Mouse (Mus musculus): ENCODE data around the gene Fnip2. TPM values are rescaled to one million over a fixed set of nuclear protein-coding genes. Genes with fewer than 3 reads are reported as not detected.

Fnip2 gene
- polyA plus RNA-seq, 1 experiment from 2014 or later, result 6.4 TPM

- Histone ChIP-seq H3K9me3 (no peaks in the 10 kb centered on the region), H3K27ac (no peak overlapping the region), H3K36me3 (no peaks in the 10 kb centered on the region), H3K4me2 (no peak overlapping the region), H3K9ac (replicated peaks) (no peak overlapping the region), H3K4me3 (replicated peaks) (no peak overlapping the region), H3K27me3 (no peaks in the 10 kb centered on the region), H3K4me1 (replicated peaks) (peaks cover 7% of the 10 kb centered on the region)
- no peak for ATAC-seq (ENCODE audit: insufficient number of reproducible peaks, insufficient read depth, low FRiP score, low TSS enrichment, low read depth)
- 58% methylated on average over 2 of the region's 2 CpGs for WGBS
Measured at GRCm38 (mm10) chr3:79563511-79563910, 4.1 kb downstream of the Fnip2 start.

DNA sequence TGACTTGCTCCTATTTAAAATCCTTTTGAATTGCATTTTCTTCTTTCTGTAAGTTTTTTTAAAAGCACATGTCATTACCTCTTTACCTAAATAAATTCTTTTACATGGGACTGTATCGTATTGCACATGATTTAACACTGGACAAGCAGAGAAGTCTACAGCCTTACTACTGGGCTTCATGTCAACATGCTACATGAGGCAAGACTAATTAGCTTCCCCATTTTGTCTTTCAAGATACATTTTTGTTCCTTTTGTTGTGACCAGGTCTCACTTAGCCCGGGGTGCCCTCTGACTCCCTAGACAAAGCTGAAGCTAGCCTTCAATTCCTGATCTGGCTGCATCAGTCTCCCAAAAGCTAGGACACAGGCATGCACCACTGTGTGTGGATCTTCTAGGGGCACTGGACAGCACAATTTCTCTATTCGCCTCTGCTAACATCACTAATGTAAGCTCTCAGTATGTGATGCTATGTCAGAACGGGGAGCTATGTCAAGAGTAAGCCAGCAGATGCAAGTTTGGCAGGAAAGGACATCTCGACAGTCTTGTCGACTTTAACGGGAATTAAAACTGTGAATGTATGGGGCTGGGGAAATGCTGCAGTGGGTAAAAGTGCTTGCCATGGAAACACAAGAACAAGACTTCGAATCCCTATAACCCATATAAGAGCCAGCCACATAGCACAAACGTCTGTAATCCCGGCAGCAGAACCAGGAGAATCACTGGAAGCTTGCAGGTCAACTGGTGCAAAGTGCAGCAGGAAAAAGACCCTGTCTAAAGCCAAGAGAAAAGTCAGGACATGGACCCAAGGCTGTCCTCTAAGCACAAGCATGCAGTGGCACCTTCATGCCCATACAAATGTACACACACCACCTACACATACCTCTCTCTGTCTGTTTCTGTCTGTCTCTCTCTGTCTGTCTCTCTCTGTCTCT is 5.5 kb downstream of the Fnip2 start:
- Histone ChIP-seq H3K9me3 (no peaks in the 10 kb centered on the region), H3K27me3 (no peaks in the 10 kb centered on the region), H3K36me3 (no peaks in the 10 kb centered on the region), H3K27ac (no peak overlapping the region), H3K4me2 (no peak overlapping the region), H3K4me1 (replicated peaks) (peaks cover 7% of the 10 kb centered on the region), H3K9ac (replicated peaks) (no peak overlapping the region), H3K4me3 (replicated peaks) (no peak overlapping the region)
- ATAC-seq (ENCODE audit: insufficient number of reproducible peaks, insufficient read depth, low FRiP score, low TSS enrichment, low read depth), result no peak
- WGBS, result 92% methylated on average over 10 of the region's 10 CpGs

DNA sequence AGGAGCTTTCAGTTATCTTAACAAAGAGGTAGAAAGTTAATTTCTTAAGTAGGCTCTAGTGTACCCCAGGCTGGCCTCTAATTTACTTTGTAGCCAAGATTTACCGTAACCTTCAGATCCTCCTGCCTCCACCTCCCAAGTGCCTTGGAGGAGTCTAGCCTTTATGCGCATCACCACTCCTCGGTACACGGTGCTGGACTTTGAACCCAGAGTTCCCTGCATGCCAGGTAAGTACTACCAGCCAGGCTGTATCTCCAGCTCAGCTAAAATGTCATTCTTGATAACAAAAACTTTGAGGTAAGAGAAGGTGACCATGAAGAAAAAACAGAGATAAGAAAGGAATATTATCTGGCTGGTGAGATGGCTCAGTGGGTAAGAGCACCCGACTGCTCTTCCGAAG is 7.0 kb downstream of the Fnip2 start:
- H3K27me3 ChIP-seq, result no peaks in the 10 kb centered on the region

GRCm38 (mm10) chr3:79559773-79560045 is 7.9 kb downstream of the Fnip2 start:
- no peak overlapping the region for H3K4me2 ChIP-seq
- no peaks in the 10 kb centered on the region for H3K27me3 ChIP-seq
- H3K9ac ChIP-seq (replicated peaks), result no peak overlapping the region
- 79% methylated on average over 5 of the region's 5 CpGs for WGBS
- ATAC-seq (ENCODE audit: insufficient number of reproducible peaks, insufficient read depth, low FRiP score, low TSS enrichment, low read depth), result no peak
- H3K4me3 ChIP-seq (replicated peaks), result no peak overlapping the region
- no peaks in the 10 kb centered on the region for H3K4me1 ChIP-seq (replicated peaks)
- no peaks in the 10 kb centered on the region for H3K9me3 ChIP-seq
- H3K36me3 ChIP-seq, result no peaks in the 10 kb centered on the region
- H3K27ac ChIP-seq, result no peak overlapping the region

More for the DNA sequence above, 7.0 kb downstream of the Fnip2 start:
- H3K9me3 ChIP-seq, result no peaks in the 10 kb centered on the region
- no peak overlapping the region for H3K27ac ChIP-seq
- H3K4me1 ChIP-seq (replicated peaks), result no peaks in the 10 kb centered on the region
- 97% methylated on average over 6 of the region's 6 CpGs for WGBS
- no peak for ATAC-seq (ENCODE audit: insufficient number of reproducible peaks, insufficient read depth, low FRiP score, low TSS enrichment, low read depth)
- H3K4me2 ChIP-seq, result no peak overlapping the region
- no peaks in the 10 kb centered on the region for H3K36me3 ChIP-seq
- H3K4me3 ChIP-seq (replicated peaks), result no peak overlapping the region
- no peak overlapping the region for H3K9ac ChIP-seq (replicated peaks)

DNA sequence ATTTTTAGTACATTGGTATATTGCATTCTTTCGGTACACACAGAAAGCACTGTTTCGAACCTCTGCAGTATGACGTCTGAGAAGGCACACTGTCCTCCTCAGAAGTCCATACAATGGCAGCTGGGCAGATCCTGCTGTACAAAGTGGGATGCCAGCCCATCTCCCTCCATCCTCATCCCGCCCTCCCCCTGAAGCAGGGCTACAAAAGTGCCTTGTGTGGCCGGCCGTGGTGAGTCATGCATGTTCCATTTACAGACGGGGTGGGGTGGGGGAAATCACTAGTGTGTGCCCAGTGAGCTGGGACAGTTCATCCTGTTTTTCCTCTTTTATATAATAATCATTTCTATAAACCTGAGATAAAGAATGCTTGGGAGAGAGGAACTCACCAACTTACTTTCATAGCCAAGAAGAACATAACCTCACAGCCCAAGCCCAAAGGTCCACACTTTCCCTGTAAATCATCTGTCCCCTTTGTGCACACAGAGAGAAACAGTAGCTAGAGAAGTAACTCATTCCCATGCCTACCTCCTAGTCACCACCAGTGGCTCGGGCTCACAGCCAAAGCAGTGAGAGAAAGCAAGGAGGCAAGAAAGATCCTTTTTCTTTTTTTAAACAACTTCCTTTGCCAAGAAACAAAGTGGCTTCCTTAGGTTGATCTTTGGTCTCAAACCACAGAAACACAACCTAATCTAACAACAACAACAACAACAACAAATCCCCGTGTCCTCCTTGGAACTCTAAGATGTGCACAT is 8.4 kb downstream of the Fnip2 start:
- WGBS, result 86% methylated on average over 9 of the region's 9 CpGs

DNA sequence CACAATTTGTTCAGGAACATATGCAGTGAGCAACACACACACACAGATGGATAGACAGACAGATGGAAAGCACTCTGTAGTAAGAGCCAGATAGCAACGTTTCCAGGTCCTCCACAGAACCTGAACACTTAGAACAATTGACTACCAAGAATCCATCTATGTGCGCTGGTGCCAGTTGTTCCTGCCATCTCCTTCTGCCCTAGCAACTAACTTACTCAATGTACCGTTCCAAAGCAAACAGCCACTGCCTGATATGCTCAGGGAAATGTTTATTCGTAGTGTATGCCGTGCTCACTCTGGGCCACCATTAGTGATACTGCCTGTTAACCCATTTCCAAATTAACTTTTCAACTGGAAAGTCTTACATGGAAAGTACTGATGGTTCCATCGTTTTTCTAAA is 12.5 kb downstream of the Fnip2 start:
- no peaks in the 10 kb centered on the region for H3K4me1 ChIP-seq (replicated peaks)
- no peak overlapping the region for H3K9ac ChIP-seq (replicated peaks)
- H3K4me3 ChIP-seq (replicated peaks), result no peak overlapping the region
- 87% methylated on average over 6 of the region's 6 CpGs for WGBS
- H3K27ac ChIP-seq, result no peak overlapping the region
- H3K36me3 ChIP-seq, result no peaks in the 10 kb centered on the region
- H3K27me3 ChIP-seq, result no peaks in the 10 kb centered on the region
- no peaks in the 10 kb centered on the region for H3K9me3 ChIP-seq
- H3K4me2 ChIP-seq, result no peak overlapping the region
- no peak for ATAC-seq (ENCODE audit: insufficient number of reproducible peaks, insufficient read depth, low FRiP score, low TSS enrichment, low read depth)

More for the DNA sequence above, 8.4 kb downstream of the Fnip2 start:
- ATAC-seq (ENCODE audit: insufficient number of reproducible peaks, insufficient read depth, low FRiP score, low TSS enrichment, low read depth), result no peak
- Histone ChIP-seq H3K27me3 (no peaks in the 10 kb centered on the region), H3K4me1 (replicated peaks) (no peaks in the 10 kb centered on the region), H3K9me3 (no peaks in the 10 kb centered on the region), H3K27ac (no peak overlapping the region), H3K36me3 (no peaks in the 10 kb centered on the region), H3K4me2 (no peak overlapping the region), H3K4me3 (replicated peaks) (no peak overlapping the region), H3K9ac (replicated peaks) (no peak overlapping the region)

- no peaks in the 10 kb centered on the region for H3K9me3 ChIP-seq
- H3K27ac ChIP-seq, result no peak overlapping the region
- H3K27me3 ChIP-seq, result no peaks in the 10 kb centered on the region
- no peaks in the 10 kb centered on the region for H3K36me3 ChIP-seq
- no peak overlapping the region for H3K9ac ChIP-seq (replicated peaks)
- no peaks in the 10 kb centered on the region for H3K4me1 ChIP-seq (replicated peaks)
- WGBS, result 94% methylated on average over 3 of the region's 3 CpGs
- ATAC-seq (ENCODE audit: insufficient number of reproducible peaks, insufficient read depth, low FRiP score, low TSS enrichment, low read depth), result no peak
- H3K4me3 ChIP-seq (replicated peaks), result no peak overlapping the region
- no peak overlapping the region for H3K4me2 ChIP-seq
Measured at GRCm38 (mm10) chr3:79553779-79554178, 13.8 kb downstream of the Fnip2 start.

GRCm38 (mm10) chr3:79551826-79552552 is 15.6 kb downstream of the Fnip2 start:
- no peaks in the 10 kb centered on the region for H3K4me1 ChIP-seq (replicated peaks)
- H3K4me3 ChIP-seq (replicated peaks), result no peak overlapping the region
- no peaks in the 10 kb centered on the region for H3K27me3 ChIP-seq
- H3K4me2 ChIP-seq, result no peak overlapping the region
- H3K27ac ChIP-seq, result no peak overlapping the region
- H3K9me3 ChIP-seq, result no peaks in the 10 kb centered on the region
- WGBS, result 90% methylated on average over 10 of the region's 10 CpGs
- no peaks in the 10 kb centered on the region for H3K36me3 ChIP-seq
- H3K9ac ChIP-seq (replicated peaks), result no peak overlapping the region
- no peak for ATAC-seq (ENCODE audit: insufficient number of reproducible peaks, insufficient read depth, low FRiP score, low TSS enrichment, low read depth)

- H3K27me3 ChIP-seq, result no peaks in the 10 kb centered on the region
- H3K4me3 ChIP-seq (replicated peaks), result no peak overlapping the region
- 91% methylated on average over 8 of the region's 8 CpGs for WGBS
- H3K27ac ChIP-seq, result no peak overlapping the region
- H3K4me1 ChIP-seq (replicated peaks), result no peaks in the 10 kb centered on the region
- H3K4me2 ChIP-seq, result no peak overlapping the region
- no peaks in the 10 kb centered on the region for H3K9me3 ChIP-seq
- no peaks in the 10 kb centered on the region for H3K36me3 ChIP-seq
- H3K9ac ChIP-seq (replicated peaks), result no peak overlapping the region
- ATAC-seq (ENCODE audit: insufficient number of reproducible peaks, insufficient read depth, low FRiP score, low TSS enrichment, low read depth), result no peak
Measured at GRCm38 (mm10) chr3:79549751-79550393, 17.7 kb downstream of the Fnip2 start.

GRCm38 (mm10) chr3:79548681-79549437 is 18.7 kb downstream of the Fnip2 start:
- Histone ChIP-seq H3K9me3 (no peaks in the 10 kb centered on the region), H3K36me3 (no peaks in the 10 kb centered on the region), H3K4me3 (replicated peaks) (no peak overlapping the region), H3K9ac (replicated peaks) (no peak overlapping the region), H3K4me1 (replicated peaks) (no peaks in the 10 kb centered on the region), H3K4me2 (no peak overlapping the region), H3K27me3 (no peaks in the 10 kb centered on the region), H3K27ac (no peak overlapping the region)
- no peak for ATAC-seq (ENCODE audit: insufficient number of reproducible peaks, insufficient read depth, low FRiP score, low TSS enrichment, low read depth)
- 79% methylated on average over 17 of the region's 17 CpGs for WGBS
